Mouse (Mus musculus): Measurements from ENCODE around the gene Maz. TPM values are rescaled to one million over a fixed set of nuclear protein-coding genes. Genes with fewer than 3 reads are reported as not detected.

Maz gene
- 298 and 328 TPM in 2 replicates for polyA plus RNA-seq (2012; rRNA removed)

GRCm38 (mm10) chr7:127026984-127027726 is at the start of gene Maz:
Gene Maz (minus strand): TSS chr7:127027037.

GRCm38 (mm10) chr7:127041851-127042672 is 15.2 kb upstream of the Maz start, which contains the start of gene Kif22:
Gene Kif22 (minus strand): TSS chr7:127042471.

DNA sequence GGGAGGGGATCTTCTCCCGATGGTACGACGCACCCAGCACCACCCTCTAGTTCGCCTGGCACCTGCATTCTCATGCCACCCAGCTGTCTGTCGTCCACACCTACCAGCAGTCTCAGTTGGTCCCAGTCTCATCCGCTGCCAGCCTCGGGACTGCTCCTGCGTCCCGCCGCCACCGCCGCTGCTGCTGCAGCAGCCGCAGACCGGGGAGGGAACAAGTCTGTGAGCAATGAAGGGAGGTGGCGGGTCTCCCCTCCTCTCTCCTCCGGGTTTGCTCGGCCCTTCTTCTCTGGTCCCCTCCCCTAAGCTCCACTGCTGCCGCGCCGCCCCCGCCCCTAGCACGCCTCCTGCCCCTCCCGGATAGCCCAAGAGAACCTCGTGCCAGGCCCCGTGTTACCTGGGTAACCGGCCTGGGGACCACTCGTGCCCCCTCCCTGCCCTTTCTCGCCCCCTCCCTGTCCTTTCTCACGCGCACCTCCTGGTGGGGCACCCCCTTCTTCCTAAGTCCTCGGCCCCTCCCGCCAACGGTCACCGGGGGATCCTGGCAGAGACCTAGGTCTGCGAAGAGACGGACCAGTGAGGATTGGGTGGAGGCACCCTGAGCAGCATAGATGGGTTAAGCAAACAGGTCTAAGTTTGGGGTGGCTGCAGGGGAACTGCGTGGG is 5.8 kb downstream of the Maz start, which contains the start of the genes Gm42742 and Prrt2:
Gene Gm42742, minus strand, starts transcription at position 197 of the 662 bp plus-strand sequence.
Gene Prrt2, minus strand, starts transcription at position 311 of the 662 bp plus-strand sequence.

DNA sequence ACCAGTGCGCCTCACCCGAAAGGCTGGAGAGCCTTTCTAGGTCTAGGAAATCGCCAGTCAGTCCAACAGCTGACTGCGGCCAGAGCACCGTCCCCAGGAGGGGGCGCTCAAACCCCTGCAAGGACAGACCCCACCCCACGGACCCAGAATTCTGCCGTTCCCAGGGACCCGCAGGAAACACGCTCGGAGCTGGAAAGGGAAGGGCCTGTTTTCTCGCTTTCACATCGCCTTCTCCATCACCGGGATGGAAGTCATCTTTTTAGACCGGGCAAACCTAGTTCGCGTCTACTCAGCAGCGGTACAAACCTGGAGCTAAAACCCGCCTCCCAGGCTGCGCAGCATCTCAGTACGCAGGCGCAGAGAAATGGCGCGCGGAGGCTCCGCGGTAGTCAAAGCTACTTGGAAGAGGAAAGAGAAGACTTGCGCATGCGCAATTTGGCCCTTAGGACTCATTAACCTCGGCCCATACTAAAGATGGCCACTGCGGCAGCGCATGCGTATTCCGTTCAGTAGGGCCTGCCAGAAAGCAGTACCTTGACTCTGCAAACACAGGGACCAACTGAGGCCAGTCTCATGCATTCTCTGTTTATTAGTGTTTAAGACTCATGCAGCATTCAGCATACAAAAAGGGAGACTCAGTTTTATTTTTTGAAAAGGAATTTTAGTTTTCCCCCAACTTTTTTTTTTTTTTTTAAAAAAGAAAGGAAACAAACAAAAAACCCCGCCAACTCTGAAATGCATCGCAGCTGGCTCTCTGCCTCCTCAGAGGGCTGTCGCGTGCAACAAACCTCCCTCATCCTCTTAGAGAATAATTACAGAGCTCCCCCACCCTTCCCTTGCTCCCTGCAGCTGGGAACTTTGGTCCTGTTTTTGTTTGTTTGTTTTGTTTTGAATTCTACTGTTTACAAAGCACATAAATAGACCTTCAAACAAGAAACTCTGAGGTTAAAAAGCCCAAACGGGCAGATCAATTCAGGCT is 9.6 kb downstream of the Maz start, which contains the start of gene Pagr1a:
Gene Pagr1a, minus strand, starts transcription at position 382 of the 979 bp plus-strand sequence.

GRCm38 (mm10) chr7:127016481-127016485 is 10.6 kb downstream of the Maz start, which contains the start of gene Pagr1b:
Gene Pagr1b (minus strand): TSS chr7:127016484.

DNA sequence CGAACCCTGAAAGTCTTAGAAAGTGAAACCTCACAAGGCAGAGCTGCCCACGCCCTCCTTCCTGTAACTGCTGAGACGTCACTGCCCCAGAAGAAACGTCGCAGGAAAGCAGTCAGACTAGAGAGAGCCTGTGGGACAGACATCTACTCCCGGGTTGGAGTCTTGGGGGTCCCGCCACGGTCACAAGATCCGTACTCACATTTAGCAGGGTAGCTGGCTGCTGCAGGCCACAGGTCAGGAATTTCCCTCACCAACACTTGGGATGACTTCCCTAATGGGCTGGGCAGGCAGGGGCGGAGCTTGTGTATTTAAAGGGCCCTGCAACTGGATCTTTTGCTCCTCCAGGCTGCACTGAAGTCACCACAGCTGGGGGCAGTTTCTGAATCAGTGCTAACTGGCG is 12.5 kb downstream of the Maz start, which contains the start of gene Mvp:
Gene Mvp, minus strand, starts transcription at position 302 of the 400 bp plus-strand sequence.

DNA sequence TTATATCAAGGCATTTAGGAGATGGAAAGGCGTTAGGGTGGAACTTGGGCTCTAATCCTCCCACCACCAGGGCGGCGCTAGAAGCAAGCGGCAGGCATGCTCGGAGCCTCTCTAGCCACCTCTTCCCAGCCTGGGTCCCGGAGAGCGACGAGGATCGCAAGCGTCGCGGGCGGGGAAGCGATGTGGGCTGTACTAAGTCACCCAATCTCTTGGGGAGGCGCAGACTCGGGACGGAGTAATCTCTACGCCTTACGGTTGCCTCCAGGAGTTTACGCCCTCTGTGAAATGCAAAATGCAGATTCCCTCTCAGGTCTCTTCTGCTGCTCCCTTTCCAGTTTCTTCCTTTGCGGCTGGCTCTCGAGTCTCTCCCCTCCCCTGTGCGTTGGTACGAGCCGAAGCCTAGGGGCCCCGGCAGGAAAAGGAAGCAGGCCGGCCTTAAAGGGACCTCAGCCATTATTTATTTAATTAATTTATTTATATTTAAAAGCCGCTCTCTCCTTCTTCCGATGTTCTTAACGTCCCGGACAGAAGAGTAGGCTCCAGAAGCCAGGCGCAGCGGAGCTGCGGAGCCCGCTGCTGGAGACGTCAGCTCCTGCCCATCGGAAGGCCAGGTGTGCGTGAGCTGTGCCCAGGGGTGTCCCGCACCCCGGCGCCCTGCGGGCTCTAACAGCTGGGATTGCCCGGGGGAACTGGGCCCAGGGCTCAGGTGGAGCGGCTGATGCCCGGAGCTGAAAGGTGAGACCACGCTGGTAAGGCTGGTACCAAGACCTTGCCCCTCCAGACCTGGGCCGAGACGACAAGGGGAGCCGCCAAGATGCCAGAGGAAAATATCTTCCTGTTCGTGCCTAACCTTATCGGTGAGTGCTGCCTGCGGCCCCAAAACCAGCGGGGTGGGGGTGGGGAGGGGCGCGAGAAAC is 50.6 kb downstream of the Maz start, which contains the start of gene Cdiptos:
Gene Cdiptos, minus strand, starts transcription at position 149 of the 917 bp plus-strand sequence.

GRCm38 (mm10) chr7:126975893-126975949 is 51.1 kb downstream of the Maz start, which contains the start of gene Cdipt:
Gene Cdipt (plus strand): TSS chr7:126975914.

Other genes with a start within 250 kb of the Maz start
- 1.1 and 1.5 TPM in 2 replicates for gene Tbx6, start 245.6 kb downstream of the Maz start, polyA plus RNA-seq (2012; rRNA removed)
- gene Ppp4c, start 234.5 kb downstream of the Maz start, polyA plus RNA-seq (2012; rRNA removed), result 268 and 290 TPM in 2 replicates
- gene Fam57b, start 229.4 kb downstream of the Maz start, polyA plus RNA-seq (2012; rRNA removed), result 23.7 and 32.0 TPM in 2 replicates
- gene 4930451I11Rik, start 195.4 kb downstream of the Maz start, polyA plus RNA-seq (2012; rRNA removed), result not detected in 2 replicates
- gene Doc2a, start 179.6 kb downstream of the Maz start, polyA plus RNA-seq (2012; rRNA removed), result 4.1 and 5.6 TPM in 2 replicates
- 186 and 304 TPM in 2 replicates for gene Hirip3, start 165.1 kb downstream of the Maz start, polyA plus RNA-seq (2012; rRNA removed)
- gene Ino80e, start 164.7 kb downstream of the Maz start, polyA plus RNA-seq (2012; rRNA removed), result 63.3 and 64.6 TPM in 2 replicates
- 102 and 154 TPM in 2 replicates for gene Taok2, start 142.3 kb downstream of the Maz start, polyA plus RNA-seq (2012; rRNA removed)
- gene Tmem219, start 104.1 kb downstream of the Maz start, polyA plus RNA-seq (2012; rRNA removed), result 23.2 and 23.4 TPM in 2 replicates
- 26.0 and 28.2 TPM in 2 replicates for gene Kctd13, start 98.2 kb downstream of the Maz start, polyA plus RNA-seq (2012; rRNA removed)
- 2.8 and 7.1 TPM in 2 replicates for gene Asphd1, start 77.5 kb downstream of the Maz start, polyA plus RNA-seq (2012; rRNA removed)
- gene Sez6l2, start 76.5 kb downstream of the Maz start, polyA plus RNA-seq (2012; rRNA removed), result 14.5 and 15.0 TPM in 2 replicates
- gene Cdipt, start 51.1 kb downstream of the Maz start, polyA plus RNA-seq (2012; rRNA removed), result 72.5 and 93.7 TPM in 2 replicates
- gene Cdiptos, start 50.9 kb downstream of the Maz start, polyA plus RNA-seq (2012; rRNA removed), result 0.78 and 0.83 TPM in 2 replicates
- gene Mvp, start 12.4 kb downstream of the Maz start, polyA plus RNA-seq (2012; rRNA removed), result 4.1 and 6.1 TPM in 2 replicates
- gene Pagr1b, start 10.6 kb downstream of the Maz start, polyA plus RNA-seq (2012; rRNA removed), result 0.20 and 0.56 TPM in 2 replicates
- 5.7 and 15.9 TPM in 2 replicates for gene Pagr1a, start 9.7 kb downstream of the Maz start, polyA plus RNA-seq (2012; rRNA removed)
- 97.7 and 244 TPM in 2 replicates for gene Gm42742, start 5.9 kb downstream of the Maz start, polyA plus RNA-seq (2012; rRNA removed)
- gene Prrt2, start 5.8 kb downstream of the Maz start, polyA plus RNA-seq (2012; rRNA removed), result 4.3 and 19.0 TPM in 2 replicates
- gene Kif22, start 15.4 kb upstream of the Maz start, polyA plus RNA-seq (2012; rRNA removed), result 99.9 and 158 TPM in 2 replicates
- 0.22 TPM in 1 of 2 replicates, not detected in the other for gene Zg16, start 60.3 kb upstream of the Maz start, polyA plus RNA-seq (2012; rRNA removed)
- gene AI467606, start 64.3 kb upstream of the Maz start, polyA plus RNA-seq (2012; rRNA removed), result 1.0 and 1.3 TPM in 2 replicates
- gene Qprt, start 95.2 kb upstream of the Maz start, polyA plus RNA-seq (2012; rRNA removed), result 4.3 and 7.2 TPM in 2 replicates
- 0.93 and 1.4 TPM in 2 replicates for gene Spn, start 110.8 kb upstream of the Maz start, polyA plus RNA-seq (2012; rRNA removed)
- gene Cd2bp2, start 169.0 kb upstream of the Maz start, polyA plus RNA-seq (2012; rRNA removed), result 152 and 184 TPM in 2 replicates
- 50.6 and 52.5 TPM in 2 replicates for gene Tbc1d10b, start 181.4 kb upstream of the Maz start, polyA plus RNA-seq (2012; rRNA removed)
- 12.1 and 97.1 TPM in 2 replicates for gene Mylpf, start 181.9 kb upstream of the Maz start, polyA plus RNA-seq (2012; rRNA removed)
- 33.8 and 38.9 TPM in 2 replicates for gene Zfp553, start 206.0 kb upstream of the Maz start, polyA plus RNA-seq (2012; rRNA removed)
- gene Sept1, start 206.1 kb upstream of the Maz start, polyA plus RNA-seq (2012; rRNA removed), result 35.5 and 61.6 TPM in 2 replicates
- 66.0 and 76.1 TPM in 2 replicates for gene Zfp771, start 217.2 kb upstream of the Maz start, polyA plus RNA-seq (2012; rRNA removed)
- gene Dctpp1, start 233.7 kb upstream of the Maz start, polyA plus RNA-seq (2012; rRNA removed), result 125 and 147 TPM in 2 replicates
- gene Sephs2, start 247.0 kb upstream of the Maz start, polyA plus RNA-seq (2012; rRNA removed), result 31.3 and 38.0 TPM in 2 replicates